Comparison of ENCODE assay signal across 18 mouse cellular contexts in genomic region chrX:75402668-75403067, GRCm38 (mm10). TPM values are rescaled to one million over a fixed set of nuclear protein-coding genes. Genes with fewer than 3 reads are reported as not detected.
DNase-seq lines count a peak whose midpoint lies in the region; ATAC-seq and TF ChIP-seq lines count a peak whose summit lies in the region.
"Had no signal": no experiment of that assay in that cellular context is flagged by ENCODE, and none has a peak within 500 bp of the region (broad histone marks: within the 10 kb centered on the region; RNA-seq: fewer than 3 reads in every experiment).

No protein-coding gene starts in this region.

- intact Hi-C loops in heart, postnatal 36 days (cut with DNase I) = no loop called here

- H3K9me3 ChIP-seq in G1E (replicated peaks) = no peaks in the 10 kb centered on the region
- H3K9me3 ChIP-seq in heart, embryonic 15.5 days (replicated peaks) = no peaks in the 10 kb centered on the region
- no peaks in the 10 kb centered on the region for H3K9me3 ChIP-seq in liver, postnatal 0 days (ENCODE audit: low read length)
- H3K9me3 ChIP-seq: lung, embryonic 15.5 days; neural tube, embryonic 12.5 days; stomach, embryonic 15.5 days had no signal

- H3K4me2 ChIP-seq in heart, embryonic 15.5 days = no peak overlapping the region
- H3K4me2 ChIP-seq in liver, postnatal 0 days (ENCODE audit: low read depth, low read length) = no peak overlapping the region
- H3K4me2 ChIP-seq: hindbrain, embryonic 14.5 days; lung, embryonic 15.5 days; neural tube, embryonic 12.5 days; stomach, embryonic 15.5 days had no signal

- DNase-seq in heart, adult 8-10 months (ENCODE audit: low spot score) = peak; percentile 27
- no peak for DNase-seq in heart, postnatal 36 days
- DNase-seq in G1E (ENCODE audit: low spot score) = no peak
- DNase-seq in liver, postnatal 0 days = peak; percentile 12
- DNase-seq in thymus, postnatal 10 days (ENCODE audit: low spot score in 2 of 2) = no peak
- DNase-seq in layer of hippocampus, postnatal 10 days (ENCODE audit: low spot score in 2 of 2) = no peak
- DNase-seq: adrenal gland, postnatal 36 days; B cell, adult 2 months; layer of hippocampus, adult 9-11 months had no signal

- 59% methylated on average over 2 of the region's 2 CpGs for WGBS in heart, embryonic 15.5 days
- WGBS in liver, postnatal 0 days (ENCODE audit: insufficient replicate concordance) = 35% methylated on average over 2 of the region's 2 CpGs

- peaks cover 6% of the 10 kb centered on the region for H3K36me3 ChIP-seq in G1E (replicated peaks)
- H3K36me3 ChIP-seq in heart, embryonic 15.5 days = no peaks in the 10 kb centered on the region
- no peaks in the 10 kb centered on the region; the same call in 1 of the 2 replicates for H3K36me3 ChIP-seq in liver, postnatal 0 days (replicated peaks; ENCODE audit: insufficient read depth, low read length)
- H3K36me3 ChIP-seq: lung, embryonic 15.5 days; neural tube, embryonic 12.5 days; stomach, embryonic 15.5 days had no signal

- no peaks in the 10 kb centered on the region for H3K27me3 ChIP-seq in G1E (ENCODE audit: insufficient read depth, low read length)
- H3K27me3 ChIP-seq in heart, embryonic 15.5 days = no peaks in the 10 kb centered on the region
- H3K27me3 ChIP-seq in liver, postnatal 0 days (ENCODE audit: insufficient read depth, low read length) = no peaks in the 10 kb centered on the region
- H3K27me3 ChIP-seq: lung, embryonic 15.5 days; neural tube, embryonic 12.5 days; stomach, embryonic 15.5 days had no signal

- peak; percentile 91 for TF ChIP-seq EP300 in liver, postnatal 0 days (IDR thresholded peaks at IDR 0.05; ENCODE audit: low read depth)

- no peak overlapping the region for H3K9ac ChIP-seq in heart, embryonic 15.5 days
- no peak overlapping the region for H3K9ac ChIP-seq in liver, postnatal 0 days (replicated peaks)
- H3K9ac ChIP-seq: hindbrain, embryonic 14.5 days; lung, embryonic 15.5 days; neural tube, embryonic 12.5 days; stomach, embryonic 15.5 days had no signal

- no peak for TF ChIP-seq CTCF in G1E (IDR thresholded peaks at IDR 0.05; ENCODE audit: low read depth, low read length)
- no peak for TF ChIP-seq CTCF in liver, postnatal 0 days (IDR thresholded peaks at IDR 0.05; ENCODE audit: low read depth)

- peak; percentile 92 for ATAC-seq in G1E (ENCODE audit: extremely low read depth, insufficient number of reproducible peaks, low FRiP score, poor library complexity, severe bottlenecking)
- ATAC-seq in heart, embryonic 15.5 days (replicated peaks; ENCODE audit: insufficient number of reproducible peaks, insufficient read depth, low FRiP score, low read depth) = no peak
- ATAC-seq in liver, postnatal 0 days = peak; percentile 96
- no peak for ATAC-seq in megakaryocyte, adult 5-6 weeks (ENCODE audit: poor library complexity, severe bottlenecking)
- ATAC-seq: forebrain, embryonic 14.5 days; midbrain, embryonic 16.5 days had no signal

- H3K4me1 ChIP-seq in G1E (ENCODE audit: insufficient read depth, low read depth, low read length) = peaks cover 15% of the 10 kb centered on the region
- H3K4me1 ChIP-seq in heart, embryonic 15.5 days (replicated peaks) = no peaks in the 10 kb centered on the region
- no peaks in the 10 kb centered on the region for H3K4me1 ChIP-seq in liver, postnatal 0 days (ENCODE audit: insufficient read depth)
- H3K4me1 ChIP-seq: lung, embryonic 15.5 days; neural tube, embryonic 12.5 days; stomach, embryonic 15.5 days had no signal

- H3K4me3 ChIP-seq in G1E (ENCODE audit: low read depth, low read length) = no peak overlapping the region
- H3K4me3 ChIP-seq in heart, embryonic 15.5 days = no peak overlapping the region
- no peak overlapping the region for H3K4me3 ChIP-seq in liver, postnatal 0 days (ENCODE audit: low read depth, low read length)
- H3K4me3 ChIP-seq: lung, embryonic 15.5 days; neural tube, embryonic 12.5 days; stomach, embryonic 15.5 days had no signal

- H3K27ac ChIP-seq in heart, embryonic 15.5 days = 0 out of 2 replicates have a peak overlapping the region, but pooled peaks have one; percentile 12
- peak overlapping the region; percentile 72 for H3K27ac ChIP-seq in liver, postnatal 0 days (ENCODE audit: low read depth)
- H3K27ac ChIP-seq: hindbrain, embryonic 14.5 days; lung, embryonic 15.5 days; neural tube, embryonic 12.5 days; stomach, embryonic 15.5 days had no signal

RNA-seq across cellular contexts. Expression of gene Cmc4, which starts 13.7 kb away (rescaled TPM):
- total RNA-seq in heart, adult 8-10 months (2022) = 1 to 10 TPM; 7.6 to 9.7 (median 8.6) TPM
- total RNA-seq in heart, postnatal 36 days (2021) = 1 to 10 TPM; 9.2 to 9.8 TPM
- total RNA-seq in G1E (2014; fragmentation: Nextera tagmentation) = 25.4 and 38.8 TPM in 2 replicates
- 19.4 and 20.5 TPM in 2 replicates for total RNA-seq in G1E (2017)
- polyA plus RNA-seq in G1E (2012) = 4.6 and 4.8 TPM in 2 replicates
- polyA plus RNA-seq in heart, embryonic 15.5 days (2015; fragmentation: Nextera tagmentation; extraction: Ambion mirVana) = 19.4 and 22.8 TPM in 2 replicates
- polyA plus RNA-seq in liver, postnatal 0 days (2015; fragmentation: Nextera tagmentation; extraction: Ambion mirVana) = 13.9 and 14.2 TPM in 2 replicates
- total RNA-seq in layer of hippocampus, postnatal 10 days (2021) = 10 to 100 TPM; 10.8 to 14.7 TPM
- 19.0 and 21.9 TPM in 2 replicates for total RNA-seq in megakaryocyte, adult 5-6 weeks (2015)
- total RNA-seq in megakaryocyte, adult 5-6 weeks (2017) = 6.6 and 6.8 TPM in 2 replicates
- polyA plus RNA-seq: small intestine, adult 2 months had no signal

RNA-seq across cellular contexts. Expression of gene Mtcp1, which starts 13.7 kb away (rescaled TPM):
- 1 to 10 TPM; 2.2 to 3.9 (median 3.3) TPM for total RNA-seq in heart, adult 8-10 months (2022)
- 1 to 10 TPM; 2.6 to 4.8 TPM for total RNA-seq in heart, postnatal 36 days (2021)
- total RNA-seq in G1E (2014; fragmentation: Nextera tagmentation) (23.9 and 24.9 TPM in 2 replicates), G1E (2017) (21.5 and 21.6 TPM in 2 replicates)
- polyA plus RNA-seq in G1E (2012) = 0.84 and 0.99 TPM in 2 replicates
- 5.3 and 6.6 TPM in 2 replicates for polyA plus RNA-seq in heart, embryonic 15.5 days (2015; fragmentation: Nextera tagmentation; extraction: Ambion mirVana)
- polyA plus RNA-seq in liver, postnatal 0 days (2015; fragmentation: Nextera tagmentation; extraction: Ambion mirVana) = 2.7 and 3.3 TPM in 2 replicates
- total RNA-seq in layer of hippocampus, postnatal 10 days (2021) = 1 to 10 TPM; 5.8 to 7.8 TPM
- total RNA-seq in megakaryocyte, adult 5-6 weeks (2015) = 3.6 and 4.5 TPM in 2 replicates
- total RNA-seq in megakaryocyte, adult 5-6 weeks (2017) = 9.6 and 10.8 TPM in 2 replicates

RNA-seq across cellular contexts. Expression of gene Brcc3, which starts 13.8 kb away (rescaled TPM):
- total RNA-seq in heart, adult 8-10 months (2022) = 10 to 100 TPM; 23.7 to 31.5 (median 27.1) TPM
- 10 to 100 TPM; 26.9 to 33.7 TPM for total RNA-seq in heart, postnatal 36 days (2021)
- 54.8 and 55.0 TPM in 2 replicates for total RNA-seq in G1E (2014; fragmentation: Nextera tagmentation)
- 40.5 and 45.9 TPM in 2 replicates for total RNA-seq in G1E (2017)
- 0.94 and 1.2 TPM in 2 replicates for polyA plus RNA-seq in G1E (2012)
- polyA plus RNA-seq in heart, embryonic 15.5 days (2015; fragmentation: Nextera tagmentation; extraction: Ambion mirVana) = 45.8 and 49.8 TPM in 2 replicates
- polyA plus RNA-seq in liver, postnatal 0 days (2015; fragmentation: Nextera tagmentation; extraction: Ambion mirVana) = 19.5 and 20.7 TPM in 2 replicates
- 10 to 100 TPM; 30.0 to 32.6 TPM for total RNA-seq in layer of hippocampus, postnatal 10 days (2021)
- 33.0 and 34.8 TPM in 2 replicates for total RNA-seq in megakaryocyte, adult 5-6 weeks (2015)
- total RNA-seq in megakaryocyte, adult 5-6 weeks (2017) = 26.0 and 29.6 TPM in 2 replicates

RNA-seq across cellular contexts. Expression of gene F8, which starts 20.3 kb away (rescaled TPM):
- 1 to 10 TPM; 1.0 to 1.7 (median 1.3) TPM for total RNA-seq in heart, adult 8-10 months (2022)
- total RNA-seq in heart, postnatal 36 days (2021) = 1 to 10 TPM; 1.4 to 1.9 TPM
- total RNA-seq in G1E (2014; fragmentation: Nextera tagmentation) (6.5 and 7.1 TPM in 2 replicates), G1E (2017) (2.4 and 4.5 TPM in 2 replicates)
- polyA plus RNA-seq in G1E (2012) = 0.09 and 0.17 TPM in 2 replicates
- polyA plus RNA-seq in heart, embryonic 15.5 days (2015; fragmentation: Nextera tagmentation; extraction: Ambion mirVana) = 1.4 and 1.9 TPM in 2 replicates
- polyA plus RNA-seq in liver, postnatal 0 days (2015; fragmentation: Nextera tagmentation; extraction: Ambion mirVana) = 4.2 and 4.8 TPM in 2 replicates
- total RNA-seq in layer of hippocampus, postnatal 10 days (2021) = 1 to 10 TPM; 1.6 to 2.6 TPM
- total RNA-seq in megakaryocyte, adult 5-6 weeks (2015) = 0.29 and 1.1 TPM in 2 replicates
- total RNA-seq in megakaryocyte, adult 5-6 weeks (2017) = 0.29 and 0.41 TPM in 2 replicates

RNA-seq across cellular contexts. Expression of gene Fundc2, which starts 20.5 kb away (rescaled TPM):
- 100 to 1,000 TPM; 187 to 194 (median 190) TPM for total RNA-seq in heart, adult 8-10 months (2022)
- total RNA-seq in heart, postnatal 36 days (2021) = 100 to 1,000 TPM; 169 to 170 TPM
- total RNA-seq in G1E (2014; fragmentation: Nextera tagmentation) (34.9 and 43.3 TPM in 2 replicates), G1E (2017) (123 and 197 TPM in 2 replicates)
- 2.5 and 4.7 TPM in 2 replicates for polyA plus RNA-seq in G1E (2012)
- 65.1 and 95.2 TPM in 2 replicates for polyA plus RNA-seq in heart, embryonic 15.5 days (2015; fragmentation: Nextera tagmentation; extraction: Ambion mirVana)
- polyA plus RNA-seq in liver, postnatal 0 days (2015; fragmentation: Nextera tagmentation; extraction: Ambion mirVana) = 25.8 and 26.4 TPM in 2 replicates
- total RNA-seq in layer of hippocampus, postnatal 10 days (2021) = 10 to 100 TPM; 32.5 to 53.9 TPM
- total RNA-seq in megakaryocyte, adult 5-6 weeks (2015) = 23.5 and 28.2 TPM in 2 replicates
- total RNA-seq in megakaryocyte, adult 5-6 weeks (2017) = 25.3 and 40.4 TPM in 2 replicates

Comparison
In these comparisons a context has a peak if more than half of its experiments do, and no peak if none do; other contexts are left out.
1. DNase-seq: peak in heart, adult 8-10 months (single experiment) and liver, postnatal 0 days (single experiment); none in heart, postnatal 36 days (0 of 2), G1E (single experiment), thymus, postnatal 10 days (0 of 2) and layer of hippocampus, postnatal 10 days (0 of 2).
2. ATAC-seq: peak in G1E (single experiment) and liver, postnatal 0 days (single experiment); none in heart, embryonic 15.5 days (single experiment) and megakaryocyte, adult 5-6 weeks (single experiment).